11 mouse cellular contexts compared by ENCODE assay signal in the genomic region with DNA sequence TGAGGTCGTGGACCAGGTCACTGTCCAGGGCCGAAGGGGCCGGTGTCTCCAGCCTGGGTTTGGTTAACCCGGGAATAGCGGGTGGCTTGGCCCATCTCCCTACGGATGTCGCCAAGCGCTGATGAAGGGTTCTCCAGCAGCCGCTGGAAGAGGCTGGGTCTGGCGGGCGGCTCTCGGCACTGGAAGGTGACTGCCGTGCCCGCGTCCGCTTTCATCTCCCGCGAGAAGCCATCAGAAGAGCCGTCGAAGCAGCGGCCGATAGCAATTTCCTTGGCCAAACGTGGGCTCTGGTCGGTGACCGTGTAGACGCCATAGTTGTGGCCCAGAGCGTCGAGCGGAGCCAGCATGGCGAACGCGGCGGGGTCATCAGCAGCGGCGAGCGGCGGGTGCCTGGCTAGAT. TPM values are rescaled to one million over a fixed set of nuclear protein-coding genes. Genes with fewer than 3 reads are reported as not detected.
DNase-seq lines count a peak whose midpoint lies in the region; ATAC-seq and TF ChIP-seq lines count a peak whose summit lies in the region.
"Had no signal": no experiment of that assay in that cellular context is flagged by ENCODE, and none has a peak within 500 bp of the region (broad histone marks: within the 10 kb centered on the region; RNA-seq: fewer than 3 reads in every experiment).

No protein-coding gene starts in this region.

- peaks cover 100% of the 10 kb centered on the region for H3K27me3 ChIP-seq in heart, embryonic 10.5 days (ENCODE audit: insufficient read depth, poor library complexity, severe bottlenecking)
- peaks cover 15% of the 10 kb centered on the region for H3K27me3 ChIP-seq in ES-Bruce4 (ENCODE audit: control insufficient read depth, insufficient read depth, low read length, poor library complexity, severe bottlenecking)
- peaks cover 100% of the 10 kb centered on the region for H3K27me3 ChIP-seq in hindbrain, embryonic 10.5 days (ENCODE audit: insufficient read depth, poor library complexity, severe bottlenecking)
- peaks cover 100% of the 10 kb centered on the region for H3K27me3 ChIP-seq in midbrain, embryonic 10.5 days (ENCODE audit: low read depth, poor library complexity, severe bottlenecking)

- TF ChIP-seq CTCF in ES-Bruce4 (IDR thresholded peaks at IDR 0.05; ENCODE audit: low read depth, low read length): no peak

- peaks cover 26% of the 10 kb centered on the region for H3K4me1 ChIP-seq in heart, embryonic 10.5 days
- no peaks in the 10 kb centered on the region for H3K4me1 ChIP-seq in ES-Bruce4 (ENCODE audit: control insufficient read depth, insufficient read depth, low read length)
- peaks cover 29% of the 10 kb centered on the region for H3K4me1 ChIP-seq in hindbrain, embryonic 10.5 days (replicated peaks)
- H3K4me1 ChIP-seq in midbrain, embryonic 10.5 days: peaks cover 29% of the 10 kb centered on the region

- H3K9me3 ChIP-seq in heart, embryonic 10.5 days: no peaks in the 10 kb centered on the region
- H3K9me3 ChIP-seq in ES-Bruce4 (replicated peaks; ENCODE audit: control insufficient read depth, insufficient read depth, low read length, poor library complexity, severe bottlenecking): no peaks in the 10 kb centered on the region
- H3K9me3 ChIP-seq in hindbrain, embryonic 10.5 days: no peaks in the 10 kb centered on the region
- no peaks in the 10 kb centered on the region for H3K9me3 ChIP-seq in midbrain, embryonic 10.5 days (replicated peaks)

- H3K4me3 ChIP-seq in heart, embryonic 10.5 days: peak overlapping the region; percentile 53
- peak overlapping the region; percentile 54 for H3K4me3 ChIP-seq in ES-Bruce4 (ENCODE audit: low read depth, low read length)
- H3K4me3 ChIP-seq in hindbrain, embryonic 10.5 days: peak overlapping the region; percentile 47
- H3K4me3 ChIP-seq in midbrain, embryonic 10.5 days: peak overlapping the region; percentile 49

- no peak for TF ChIP-seq EP300 in ES-Bruce4 (IDR thresholded peaks at IDR 0.05; ENCODE audit: insufficient read depth, low read depth, low read length)

- no peaks in the 10 kb centered on the region for H3K36me3 ChIP-seq in heart, embryonic 10.5 days
- no peaks in the 10 kb centered on the region for H3K36me3 ChIP-seq in ES-Bruce4 (ENCODE audit: control insufficient read depth, insufficient read depth, low read length, poor library complexity, severe bottlenecking)
- no peaks in the 10 kb centered on the region for H3K36me3 ChIP-seq in hindbrain, embryonic 10.5 days
- H3K36me3 ChIP-seq in midbrain, embryonic 10.5 days: no peaks in the 10 kb centered on the region

- peak; percentile 74 for DNase-seq in heart, embryonic 10.5 days (ENCODE audit: low spot score)
- no peak for DNase-seq in heart, adult 11 months
- DNase-seq in hindbrain, embryonic 10.5 days (ENCODE audit: low spot score): no peak
- no peak for DNase-seq in midbrain, embryonic 10.5 days (ENCODE audit: low spot score)
- no peak for DNase-seq in thymus, postnatal 4 days
- DNase-seq in adrenal gland, adult 18-20 months (ENCODE audit: low spot score in 2 of 2): no peak
- DNase-seq: adrenal gland, postnatal 14 days; kidney, postnatal 36 days; lung, postnatal 4 days had no signal

- peak overlapping the region; percentile 39 for H3K9ac ChIP-seq in ES-Bruce4 (ENCODE audit: low read depth, poor library complexity, severe bottlenecking)

- no peak overlapping the region for H3K27ac ChIP-seq in heart, embryonic 10.5 days
- no peak overlapping the region for H3K27ac ChIP-seq in ES-Bruce4 (ENCODE audit: insufficient read depth, low read length)
- H3K27ac ChIP-seq in hindbrain, embryonic 10.5 days: no peak overlapping the region
- no peak overlapping the region for H3K27ac ChIP-seq in midbrain, embryonic 10.5 days (replicated peaks)

- no peak for TF ChIP-seq POLR2A in ES-Bruce4 (IDR thresholded peaks at IDR 0.05; ENCODE audit: insufficient read depth, low read length)

- WGBS in heart, embryonic 10.5 days: 10% methylated on average over 37 of the region's 37 CpGs
- WGBS in hindbrain, embryonic 10.5 days: 12% methylated on average over 37 of the region's 37 CpGs
- WGBS in midbrain, embryonic 10.5 days: 11% methylated on average over 37 of the region's 37 CpGs

- ATAC-seq in activated CD4-positive, CD25-positive, alpha-beta regulatory T cell, adult 4 months: no peak

RNA-seq across cellular contexts. Expression of a gene that starts 6.6 kb away (rescaled TPM):
- 0.48 and 0.63 TPM in 2 replicates for polyA plus RNA-seq in heart, embryonic 10.5 days (2016; fragmentation: Nextera tagmentation; extraction: Ambion mirVana)
- 0.96 and 1.2 TPM in 2 replicates for polyA plus RNA-seq in ES-Bruce4 (2011; ENCODE audit: insufficient read depth, insufficient read length, low read depth, missing spikeins)
- 0.44 and 0.47 TPM in 2 replicates for polyA plus RNA-seq in hindbrain, embryonic 10.5 days (2016; fragmentation: Nextera tagmentation; extraction: Ambion mirVana)
- polyA plus RNA-seq in midbrain, embryonic 10.5 days (2016; fragmentation: Nextera tagmentation; extraction: Ambion mirVana): 0.47 TPM in 2 replicates
- polyA plus RNA-seq in activated CD4-positive, CD25-positive, alpha-beta regulatory T cell, adult 4 months (2017; shearing (Covaris generic)): not detected
- under 1 TPM; 0.06 to 0.10 TPM for total RNA-seq in adrenal gland, adult 18-20 months (2021)

RNA-seq across cellular contexts. Expression of a gene that starts 21.1 kb away (rescaled TPM):
- polyA plus RNA-seq in heart, embryonic 10.5 days (2016; fragmentation: Nextera tagmentation; extraction: Ambion mirVana): 2.7 and 2.9 TPM in 2 replicates
- polyA plus RNA-seq in ES-Bruce4 (2011; ENCODE audit: insufficient read depth, insufficient read length, low read depth, missing spikeins): not detected in 2 replicates
- polyA plus RNA-seq in hindbrain, embryonic 10.5 days (2016; fragmentation: Nextera tagmentation; extraction: Ambion mirVana): 4.7 and 4.8 TPM in 2 replicates
- 5.2 and 5.4 TPM in 2 replicates for polyA plus RNA-seq in midbrain, embryonic 10.5 days (2016; fragmentation: Nextera tagmentation; extraction: Ambion mirVana)
- not detected for polyA plus RNA-seq in activated CD4-positive, CD25-positive, alpha-beta regulatory T cell, adult 4 months (2017; shearing (Covaris generic))
- under 1 TPM; 0.51 to 0.60 TPM for total RNA-seq in adrenal gland, adult 18-20 months (2021)

RNA-seq across cellular contexts. Expression of a gene that starts 21.5 kb away (rescaled TPM):
- 217 and 256 TPM in 2 replicates for polyA plus RNA-seq in heart, embryonic 10.5 days (2016; fragmentation: Nextera tagmentation; extraction: Ambion mirVana)
- polyA plus RNA-seq in ES-Bruce4 (2011; ENCODE audit: insufficient read depth, insufficient read length, low read depth, missing spikeins): 70.5 and 70.8 TPM in 2 replicates
- 166 and 177 TPM in 2 replicates for polyA plus RNA-seq in hindbrain, embryonic 10.5 days (2016; fragmentation: Nextera tagmentation; extraction: Ambion mirVana)
- 173 and 174 TPM in 2 replicates for polyA plus RNA-seq in midbrain, embryonic 10.5 days (2016; fragmentation: Nextera tagmentation; extraction: Ambion mirVana)
- polyA plus RNA-seq in activated CD4-positive, CD25-positive, alpha-beta regulatory T cell, adult 4 months (2017; shearing (Covaris generic)): 100 to 1,000 TPM; 231 to 276 TPM
- 100 to 1,000 TPM; 176 to 210 TPM for total RNA-seq in adrenal gland, adult 18-20 months (2021)

RNA-seq across cellular contexts. Expression of a gene that starts 21.7 kb away (rescaled TPM):
- polyA plus RNA-seq in heart, embryonic 10.5 days (2016; fragmentation: Nextera tagmentation; extraction: Ambion mirVana): 6.7 and 8.7 TPM in 2 replicates
- polyA plus RNA-seq in ES-Bruce4 (2011; ENCODE audit: insufficient read depth, insufficient read length, low read depth, missing spikeins): 3.4 and 4.2 TPM in 2 replicates
- polyA plus RNA-seq in hindbrain, embryonic 10.5 days (2016; fragmentation: Nextera tagmentation; extraction: Ambion mirVana): 4.9 and 7.3 TPM in 2 replicates
- 4.2 and 5.9 TPM in 2 replicates for polyA plus RNA-seq in midbrain, embryonic 10.5 days (2016; fragmentation: Nextera tagmentation; extraction: Ambion mirVana)
- polyA plus RNA-seq in activated CD4-positive, CD25-positive, alpha-beta regulatory T cell, adult 4 months (2017; shearing (Covaris generic)): under 1 TPM in 1 of 2 experiments, not detected in 1; 0.82 TPM
- 1 to 10 TPM; 2.2 to 3.1 TPM for total RNA-seq in adrenal gland, adult 18-20 months (2021)

RNA-seq across cellular contexts. Expression of a gene that starts 48.5 kb away (rescaled TPM):
- 5.6 and 6.3 TPM in 2 replicates for polyA plus RNA-seq in heart, embryonic 10.5 days (2016; fragmentation: Nextera tagmentation; extraction: Ambion mirVana)
- polyA plus RNA-seq in ES-Bruce4 (2011; ENCODE audit: insufficient read depth, insufficient read length, low read depth, missing spikeins): 22.4 and 26.7 TPM in 2 replicates
- polyA plus RNA-seq in hindbrain, embryonic 10.5 days (2016; fragmentation: Nextera tagmentation; extraction: Ambion mirVana): 39.8 and 49.9 TPM in 2 replicates
- 42.9 and 46.0 TPM in 2 replicates for polyA plus RNA-seq in midbrain, embryonic 10.5 days (2016; fragmentation: Nextera tagmentation; extraction: Ambion mirVana)
- polyA plus RNA-seq in activated CD4-positive, CD25-positive, alpha-beta regulatory T cell, adult 4 months (2017; shearing (Covaris generic)): 10 to 100 TPM; 13.1 to 15.4 TPM
- total RNA-seq in adrenal gland, adult 18-20 months (2021): 1 to 10 TPM; 1.2 to 1.3 TPM
